Comparison of ENCODE assay signal across 8 mouse cellular contexts in genomic region chr12:76369206-76369977, GRCm38 (mm10). TPM values are rescaled to one million over a fixed set of nuclear protein-coding genes. Genes with fewer than 3 reads are reported as not detected.
DNase-seq lines count a peak whose midpoint lies in the region; ATAC-seq lines count a peak whose summit lies in the region.

Zbtb25 (minus strand) TSS chr12:76369602.

- ATAC-seq in hindbrain, embryonic 15.5 days (ENCODE audit: low FRiP score, low read depth), result peak; percentile 88

- no peaks in the 10 kb centered on the region for H3K9me3 ChIP-seq in hindbrain, embryonic 15.5 days

- no peaks in the 10 kb centered on the region for H3K36me3 ChIP-seq in hindbrain, embryonic 15.5 days

- no peaks in the 10 kb centered on the region for H3K27me3 ChIP-seq in hindbrain, embryonic 15.5 days

- H3K4me2 ChIP-seq in hindbrain, embryonic 15.5 days, result peak within 1 kb of the TSS; percentile 82

- 0% methylated on average over 59 of the region's 96 CpGs for WGBS in hindbrain, embryonic 15.5 days

- peak within 1 kb of the TSS; percentile 97 for H3K9ac ChIP-seq in hindbrain, embryonic 15.5 days

- DNase-seq in R1 (ENCODE audit: low read depth, low spot score), result peak; percentile 87
- DNase-seq in cerebellum, postnatal 25 days, result peak; percentile 91 to 96
- peak; percentile 82 to 92 for DNase-seq in frontal cortex, postnatal 36 days (ENCODE audit: low spot score in 2 of 2)
- peak; percentile 88 for DNase-seq in left cerebral cortex, adult 11 months (ENCODE audit: low spot score)
- DNase-seq in lung, postnatal 36 days, result peak; percentile 80
- peak; percentile 89 for DNase-seq in retina, embryonic 14.5 days (ENCODE audit: low spot score)
- DNase-seq in thymus, postnatal 36 days, result peak; percentile 69 to 81

- H3K27ac ChIP-seq in hindbrain, embryonic 15.5 days (replicated peaks), result peak within 1 kb of the TSS; percentile 97

- peaks cover 46% of the 10 kb centered on the region for H3K4me1 ChIP-seq in hindbrain, embryonic 15.5 days (replicated peaks)

- peak within 1 kb of the TSS; percentile 72 for H3K4me3 ChIP-seq in hindbrain, embryonic 15.5 days

RNA-seq across cellular contexts. Expression of gene Zbtb25, which starts in this region (rescaled TPM):
- 13.1 and 14.1 TPM in 2 replicates for polyA plus RNA-seq in hindbrain, embryonic 15.5 days (2015; fragmentation: Nextera tagmentation; extraction: Ambion mirVana)

Comparison
In these comparisons a context has a peak if more than half of its experiments do, and no peak if none do; other contexts are left out.
1. Peak in every context shown above with its lines: DNase-seq, ATAC-seq, H3K4me3 ChIP-seq and H3K27ac ChIP-seq.